Mouse (Mus musculus) kidney, adult 2 months (tissue): ENCODE results near the gene Cadm2. TPM values are rescaled to one million over a fixed set of nuclear protein-coding genes. Genes with fewer than 3 reads are reported as not detected.

Source experiments
- DNase-seq: peaks from one replicate; pipeline ENCODE4 v3.0.0; 2021
- H3K27ac ChIP-seq: fragments of 200-500 bp; 2 replicates; pipeline ENCODE4 v1.5.1; 2012; ENCODE audit warnings: low read depth, low read length, control low read depth, inconsistent platforms; ENCODE audit not compliant: insufficient read depth
- H3K27me3 ChIP-seq: fragments of 200-500 bp; replicated peaks from 2 replicates; pipeline ENCODE4 v1.6.1; 2012; ENCODE audit warnings: mild to moderate bottlenecking, moderate library complexity, low read length, inconsistent platforms; ENCODE audit not compliant: control insufficient read depth, insufficient read depth
- H3K36me3 ChIP-seq: fragments of 200-500 bp; 2 replicates; pipeline ENCODE4 v1.6.1; 2012; ENCODE audit warnings: mild to moderate bottlenecking, moderate library complexity, low read length, inconsistent platforms; ENCODE audit not compliant: control insufficient read depth, insufficient read depth
- H3K4me1 ChIP-seq: fragments of 200-500 bp; 2 replicates; pipeline ENCODE4 v1.6.1; 2011; ENCODE audit warnings: low read length; ENCODE audit not compliant: control insufficient read depth, insufficient read depth
- H3K4me3 ChIP-seq: fragments of 200-500 bp; 2 replicates; pipeline ENCODE4 v1.5.1; 2011; ENCODE audit warnings: mild to moderate bottlenecking, low read depth, low read length, control low read depth; ENCODE audit not compliant: insufficient read depth
- CTCF ChIP-seq: fragments of 200-500 bp; conservative IDR thresholded peaks from 2 replicates; pipeline ENCODE4 v1.5.1; 2011; ENCODE audit warnings: low read depth, mild to moderate bottlenecking, control low read depth, low read length, moderate library complexity, mixed read lengths; ENCODE audit not compliant: insufficient read depth, insufficient read length
- POLR2A ChIP-seq: fragments of 200-500 bp; IDR thresholded peaks from one replicate; pipeline ENCODE4 v1.6.1; 2011; ENCODE audit warnings: low read depth, low read length, control low read depth
- WGBS: fragments of 180-500 bp; shearing (Covaris S2); methylation state at CpG from one replicate; pipeline ENCODE4 v1.1.7; 2018; 5-methylcytosine and 5-hydroxymethylcytosine counted together
- polyA plus RNA-seq: library from polyadenylated mRNA; depleted of rRNA; stranded (reverse); fragments of >200 nt; gene quantifications from 2 replicates; pipeline ENCODE4 v1.2.3, GENCODE M21; 2012

Gene Cadm2
- polyA plus RNA-seq, 1 experiment: 0.27 TPM

DNA sequence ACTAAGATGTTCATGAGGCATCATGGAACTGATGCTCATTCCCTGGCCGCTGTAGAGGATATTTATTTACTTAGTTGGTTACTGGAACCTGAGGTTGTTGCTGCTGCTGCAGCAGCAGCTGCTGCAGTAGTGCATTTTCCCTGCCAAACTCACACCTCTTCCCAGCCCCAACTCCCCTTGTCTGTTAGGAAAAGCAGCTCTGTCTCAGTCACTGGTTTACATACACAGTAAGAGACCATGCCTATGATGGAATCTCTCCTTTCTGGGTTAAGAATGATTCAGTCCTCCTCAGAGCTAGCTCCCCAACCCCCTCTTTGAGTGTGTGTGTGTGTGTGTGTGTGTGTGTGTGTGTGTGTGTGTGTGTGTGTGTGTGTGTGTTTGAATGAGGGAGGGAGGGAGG is 3.5 kb downstream of the Cadm2 start:
- Histone ChIP-seq H3K36me3 (no peaks in the 10 kb centered on the region), H3K27me3 (peaks cover 2% of the 10 kb centered on the region; the same call in 1 of the 2 replicates), H3K4me1 (no peaks in the 10 kb centered on the region), H3K4me3 (no peak overlapping the region), H3K27ac (no peak overlapping the region)
- DNase-seq: no peak
- TF ChIP-seq POLR2A (no peak), CTCF (no peak)
- WGBS: 25% methylated on average over 1 of the region's 1 CpGs

DNA sequence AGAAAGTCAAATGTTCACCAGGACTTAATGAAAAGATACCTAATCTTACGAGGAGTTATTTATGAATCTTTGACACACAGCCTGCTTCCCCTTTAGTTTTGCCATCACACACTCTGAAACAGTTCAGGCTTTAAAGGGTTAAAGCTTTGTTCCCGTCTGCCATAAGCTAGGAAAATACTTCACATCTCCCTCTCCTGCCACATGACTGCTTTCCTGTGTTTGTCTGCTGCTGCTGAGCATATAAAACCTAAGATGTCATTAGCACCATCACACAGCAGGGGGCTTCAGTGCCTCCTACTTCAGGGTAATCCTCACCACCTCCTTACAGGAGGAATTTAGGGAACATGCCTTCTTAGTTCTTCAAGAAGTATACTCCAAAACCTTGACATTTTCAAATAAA is 6.8 kb downstream of the Cadm2 start:
- WGBS: 24% methylated on average over 2 of the region's 2 CpGs
- no peak for DNase-seq

GRCm38 (mm10) chr16:67610904-67611681 is 9.6 kb downstream of the Cadm2 start:
- H3K27me3 ChIP-seq: no peaks in the 10 kb centered on the region
- no peak overlapping the region for H3K4me3 ChIP-seq
- H3K4me1 ChIP-seq: no peaks in the 10 kb centered on the region
- WGBS: 36% methylated on average over 7 of the region's 7 CpGs
- no peak overlapping the region for H3K27ac ChIP-seq
- no peak for DNase-seq
- H3K36me3 ChIP-seq: no peaks in the 10 kb centered on the region
- TF ChIP-seq CTCF (no peak), POLR2A (no peak)

More for the DNA sequence above, 6.8 kb downstream of the Cadm2 start:
- Histone ChIP-seq H3K4me3 (no peak overlapping the region), H3K27ac (no peak overlapping the region), H3K4me1 (no peaks in the 10 kb centered on the region), H3K27me3 (no peaks in the 10 kb centered on the region), H3K36me3 (no peaks in the 10 kb centered on the region)
- TF ChIP-seq CTCF (no peak), POLR2A (no peak)

- Histone ChIP-seq H3K4me3 (no peak overlapping the region), H3K27ac (no peak overlapping the region), H3K36me3 (no peaks in the 10 kb centered on the region), H3K27me3 (no peaks in the 10 kb centered on the region), H3K4me1 (no peaks in the 10 kb centered on the region)
- no peak for TF ChIP-seq POLR2A
- no peak for TF ChIP-seq CTCF
- WGBS: 69% methylated on average over 4 of the region's 4 CpGs
- no peak for DNase-seq
Observed at GRCm38 (mm10) chr16:67609116-67609515, 11.6 kb downstream of the Cadm2 start.

DNA sequence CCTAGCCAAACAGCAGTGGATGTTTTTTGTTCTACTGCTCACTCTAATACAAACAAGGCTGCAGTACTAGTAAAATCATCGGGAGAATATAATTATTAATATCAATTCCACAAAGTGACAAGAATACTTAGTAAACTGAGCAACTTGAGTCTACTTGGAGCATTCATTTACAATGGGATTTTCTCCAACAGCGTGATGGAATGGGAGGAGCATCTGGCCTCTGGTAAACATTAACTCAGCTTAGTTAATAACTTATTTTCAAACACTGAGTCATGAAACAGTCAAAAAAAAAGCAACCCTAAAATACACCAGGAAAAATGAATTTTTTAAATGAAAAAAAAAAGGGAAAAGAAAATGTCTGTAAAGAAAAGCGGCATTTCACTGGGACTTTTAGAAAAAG is 12.2 kb downstream of the Cadm2 start:
- Histone ChIP-seq H3K27me3 (no peaks in the 10 kb centered on the region), H3K4me3 (no peak overlapping the region), H3K36me3 (no peaks in the 10 kb centered on the region), H3K4me1 (no peaks in the 10 kb centered on the region), H3K27ac (no peak overlapping the region)
- TF ChIP-seq CTCF (no peak), POLR2A (no peak)
- DNase-seq: no peak
- 64% methylated on average over 3 of the region's 3 CpGs for WGBS

- TF ChIP-seq POLR2A (no peak), CTCF (no peak)
- 81% methylated on average over 6 of the region's 6 CpGs for WGBS
- Histone ChIP-seq H3K4me3 (no peak overlapping the region), H3K36me3 (no peaks in the 10 kb centered on the region), H3K27me3 (no peaks in the 10 kb centered on the region), H3K4me1 (no peaks in the 10 kb centered on the region), H3K27ac (no peak overlapping the region)
- DNase-seq: no peak
Observed at GRCm38 (mm10) chr16:67605661-67606060, 15.0 kb downstream of the Cadm2 start.

DNA sequence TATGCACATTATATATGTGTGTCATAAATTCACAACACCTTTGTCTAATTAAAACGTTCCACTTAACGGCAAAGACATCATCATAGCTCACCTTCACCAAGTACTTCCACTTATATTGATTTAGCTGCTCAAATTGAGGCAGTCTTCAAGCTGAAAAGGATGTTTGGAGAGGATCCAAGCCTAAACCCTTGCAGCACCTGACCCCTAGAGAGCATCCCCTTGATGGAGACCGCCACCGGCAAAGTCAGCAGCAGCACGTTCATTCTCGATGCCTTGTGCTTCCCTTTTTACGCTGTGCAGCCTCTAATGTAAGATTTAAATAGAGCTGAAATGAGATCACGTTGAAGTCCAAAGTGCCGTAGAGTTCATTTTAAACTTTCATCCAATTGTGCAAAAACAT is 20.7 kb downstream of the Cadm2 start:
- no peaks in the 10 kb centered on the region for H3K4me1 ChIP-seq
- H3K4me3 ChIP-seq: no peak overlapping the region
- no peak for TF ChIP-seq POLR2A
- TF ChIP-seq CTCF: no peak
- H3K36me3 ChIP-seq: no peaks in the 10 kb centered on the region
- no peaks in the 10 kb centered on the region for H3K27me3 ChIP-seq
- no peak for DNase-seq
- WGBS: 81% methylated on average over 9 of the region's 9 CpGs
- no peak overlapping the region for H3K27ac ChIP-seq
